Mouse (Mus musculus) hindbrain, embryonic 10.5 days (tissue): Measurements from ENCODE around the gene Utp15. TPM values are rescaled to one million over a fixed set of nuclear protein-coding genes. Genes with fewer than 3 reads are reported as not detected.

Experiments used
- DNase-seq: peaks from one replicate; pipeline ENCODE4 v3.0.0-alpha.2; 2017; ENCODE audit warnings: low spot score
- H3K27ac ChIP-seq: fragments of 300-500 bp; sonication (generic); 2 replicates; pipeline ENCODE4 v1.5.1; 2016; ENCODE audit warnings: mild to moderate bottlenecking, moderate library complexity
- H3K27me3 ChIP-seq: fragments of 300-500 bp; sonication (generic); 2 replicates; pipeline ENCODE4 v1.6.1; 2016; ENCODE audit warnings: mild to moderate bottlenecking; ENCODE audit not compliant: poor library complexity, insufficient read depth, severe bottlenecking
- H3K36me3 ChIP-seq: fragments of 300-500 bp; sonication (generic); 2 replicates; pipeline ENCODE4 v1.6.1; 2016; ENCODE audit warnings: mild to moderate bottlenecking, moderate library complexity
- H3K4me1 ChIP-seq: fragments of 300-500 bp; sonication (generic); replicated peaks from 2 replicates; pipeline ENCODE4 v1.6.1; 2016; ENCODE audit warnings: mild to moderate bottlenecking
- H3K4me3 ChIP-seq: fragments of 300-500 bp; sonication (generic); 2 replicates; pipeline ENCODE4 v1.5.1; 2016; ENCODE audit warnings: mild to moderate bottlenecking, moderate library complexity
- H3K9me3 ChIP-seq: fragments of 300-500 bp; sonication (generic); 2 replicates; pipeline ENCODE4 v1.6.1; 2016; ENCODE audit warnings: mild to moderate bottlenecking, moderate library complexity
- WGBS: fragments of 180-500 bp; shearing (Covaris S2); methylation state at CpG from one replicate; pipeline ENCODE4 v1.1.7; 2016; 5-methylcytosine and 5-hydroxymethylcytosine counted together
- polyA plus RNA-seq: library from polyadenylated mRNA; unstranded; fragments of >200 nt; fragmentation: Nextera tagmentation; extraction: Ambion mirVana; gene quantifications from 2 replicates; pipeline ENCODE4 v1.2.1, GENCODE M21; 2016

Gene Utp15
- polyA plus RNA-seq, result 36.8 and 44.8 TPM in 2 replicates

- DNase-seq, result peak; percentile 99
- peaks cover 31% of the 10 kb centered on the region for H3K36me3 ChIP-seq
- H3K9me3 ChIP-seq, result no peaks in the 10 kb centered on the region
- H3K27ac ChIP-seq, result peak within 1 kb of the TSS; percentile 94
- peak within 1 kb of the TSS; percentile 82 for H3K4me3 ChIP-seq
- no peaks in the 10 kb centered on the region for H3K27me3 ChIP-seq
- H3K4me1 ChIP-seq, result peaks cover 24% of the 10 kb centered on the region
- WGBS, result under 1% methylated on average over 71 of the region's 71 CpGs
These were observed at the start of gene Utp15, which contains the start of gene Ankra2 for GRCm38 (mm10) chr13:98262636-98263457. Gene Utp15 (minus strand): TSS chr13:98263041. Gene Ankra2 (plus strand): TSS chr13:98263074.

GRCm38 (mm10) chr13:98311597-98311996 is 48.8 kb upstream of the Utp15 start:
- Histone ChIP-seq H3K27ac (no peak overlapping the region), H3K4me1 (peaks cover 13% of the 10 kb centered on the region), H3K36me3 (peaks cover 80% of the 10 kb centered on the region), H3K4me3 (no peak overlapping the region), H3K27me3 (no peaks in the 10 kb centered on the region), H3K9me3 (no peaks in the 10 kb centered on the region)
- DNase-seq, result no peak
- WGBS, result 92% methylated on average over 5 of the region's 5 CpGs

- H3K9me3 ChIP-seq, result no peaks in the 10 kb centered on the region
- DNase-seq, result no peak
- no peaks in the 10 kb centered on the region for H3K4me1 ChIP-seq
- no peak overlapping the region for H3K4me3 ChIP-seq
- H3K36me3 ChIP-seq, result peaks cover 66% of the 10 kb centered on the region
- no peak overlapping the region for H3K27ac ChIP-seq
- no peaks in the 10 kb centered on the region for H3K27me3 ChIP-seq
- WGBS, result 82% methylated on average over 4 of the region's 4 CpGs
These were observed 45.9 kb upstream of the Utp15 start for GRCm38 (mm10) chr13:98308724-98309123.

GRCm38 (mm10) chr13:98308004-98308403 is 45.2 kb upstream of the Utp15 start:
- WGBS, result 86% methylated on average over 5 of the region's 5 CpGs
- no peaks in the 10 kb centered on the region for H3K9me3 ChIP-seq
- H3K4me3 ChIP-seq, result no peak overlapping the region

GRCm38 (mm10) chr13:98306852-98307475 is 44.1 kb upstream of the Utp15 start:
- DNase-seq, result no peak

More at GRCm38 (mm10) chr13:98308004-98308403, 45.2 kb upstream of the Utp15 start:
- DNase-seq, result no peak
- H3K27ac ChIP-seq, result no peak overlapping the region
- no peaks in the 10 kb centered on the region for H3K27me3 ChIP-seq
- peaks cover 59% of the 10 kb centered on the region for H3K36me3 ChIP-seq
- H3K4me1 ChIP-seq, result no peaks in the 10 kb centered on the region

GRCm38 (mm10) chr13:98306393-98306792 is 43.6 kb upstream of the Utp15 start:
- H3K9me3 ChIP-seq, result no peaks in the 10 kb centered on the region
- H3K27ac ChIP-seq, result no peak overlapping the region
- H3K36me3 ChIP-seq, result peaks cover 43% of the 10 kb centered on the region
- DNase-seq, result no peak
- 49% methylated on average over 5 of the region's 5 CpGs for WGBS
- H3K4me1 ChIP-seq, result no peaks in the 10 kb centered on the region
- no peaks in the 10 kb centered on the region for H3K27me3 ChIP-seq
- no peak overlapping the region for H3K4me3 ChIP-seq

More at GRCm38 (mm10) chr13:98306852-98307475, 44.1 kb upstream of the Utp15 start:
- H3K9me3 ChIP-seq, result no peaks in the 10 kb centered on the region
- WGBS, result 59% methylated on average over 14 of the region's 14 CpGs
- H3K4me3 ChIP-seq, result no peak overlapping the region
- no peaks in the 10 kb centered on the region for H3K27me3 ChIP-seq
- H3K36me3 ChIP-seq, result peaks cover 48% of the 10 kb centered on the region
- no peak overlapping the region for H3K27ac ChIP-seq
- no peaks in the 10 kb centered on the region for H3K4me1 ChIP-seq

GRCm38 (mm10) chr13:98305257-98305656 is 42.4 kb upstream of the Utp15 start:
- Histone ChIP-seq H3K9me3 (no peaks in the 10 kb centered on the region), H3K4me1 (no peaks in the 10 kb centered on the region), H3K27me3 (no peaks in the 10 kb centered on the region), H3K36me3 (peaks cover 31% of the 10 kb centered on the region), H3K27ac (no peak overlapping the region), H3K4me3 (no peak overlapping the region)
- 90% methylated on average over 9 of the region's 9 CpGs for WGBS
- DNase-seq, result no peak

- DNase-seq, result peak; percentile 89
- peaks cover 4% of the 10 kb centered on the region; the same call in 1 of the 2 replicates for H3K4me1 ChIP-seq
- 54% methylated on average over 21 of the region's 21 CpGs for whole genome bisulfite sequencing
- no peaks in the 10 kb centered on the region for H3K27me3 ChIP-seq
- no peaks in the 10 kb centered on the region for H3K36me3 ChIP-seq
- 0 out of 2 replicates have a peak, but pooled peaks cover 3% of the 10 kb centered on the region for H3K9me3 ChIP-seq
- peak overlapping the region; percentile 29 for H3K4me3 ChIP-seq
- peak overlapping the region; percentile 74 for H3K27ac ChIP-seq
These were observed 36.3 kb upstream of the Utp15 start for GRCm38 (mm10) chr13:98298833-98299758.

GRCm38 (mm10) chr13:98297883-98298482 is 35.1 kb upstream of the Utp15 start:
- Histone ChIP-seq H3K27ac (no peak overlapping the region), H3K27me3 (no peaks in the 10 kb centered on the region), H3K4me3 (no peak overlapping the region), H3K36me3 (no peaks in the 10 kb centered on the region), H3K9me3 (0 out of 2 replicates have a peak, but pooled peaks cover 3% of the 10 kb centered on the region), H3K4me1 (peaks cover 4% of the 10 kb centered on the region; the same call in 1 of the 2 replicates)
- WGBS, result 92% methylated on average over 6 of the region's 6 CpGs
- no peak for DNase-seq

- WGBS, result 48% methylated on average over 5 of the region's 5 CpGs
- Histone ChIP-seq H3K4me1 (peaks cover 4% of the 10 kb centered on the region; the same call in 1 of the 2 replicates), H3K36me3 (no peaks in the 10 kb centered on the region), H3K27me3 (no peaks in the 10 kb centered on the region), H3K27ac (no peak overlapping the region), H3K4me3 (no peak overlapping the region), H3K9me3 (0 out of 2 replicates have a peak, but pooled peaks cover 3% of the 10 kb centered on the region)
- DNase-seq, result no peak
These were observed 33.2 kb upstream of the Utp15 start for GRCm38 (mm10) chr13:98296072-98296471.

- 83% methylated on average over 8 of the region's 8 CpGs for WGBS
- DNase-seq, result no peak
- H3K27ac ChIP-seq, result no peak overlapping the region
- H3K4me1 ChIP-seq, result no peaks in the 10 kb centered on the region
- H3K9me3 ChIP-seq, result 0 out of 2 replicates have a peak, but pooled peaks cover 3% of the 10 kb centered on the region
- no peaks in the 10 kb centered on the region for H3K36me3 ChIP-seq
- H3K4me3 ChIP-seq, result no peak overlapping the region
- no peaks in the 10 kb centered on the region for H3K27me3 ChIP-seq
These were observed 28.9 kb upstream of the Utp15 start for GRCm38 (mm10) chr13:98291712-98292111.

- Histone ChIP-seq H3K27ac (no peak overlapping the region), H3K36me3 (no peaks in the 10 kb centered on the region), H3K27me3 (no peaks in the 10 kb centered on the region), H3K9me3 (0 out of 2 replicates have a peak, but pooled peaks cover 3% of the 10 kb centered on the region), H3K4me1 (no peaks in the 10 kb centered on the region), H3K4me3 (no peak overlapping the region)
- WGBS, result 50% methylated on average over 2 of the region's 2 CpGs
- DNase-seq, result no peak
These were observed 27.9 kb upstream of the Utp15 start for GRCm38 (mm10) chr13:98290719-98291118.
